In genomic region chr6:127502530-127502929, GRCm38 (mm10) we compare ENCODE assay signal across 9 mouse cellular contexts. TPM values are rescaled to one million over a fixed set of nuclear protein-coding genes. Genes with fewer than 3 reads are reported as not detected.
DNase-seq lines count a peak whose midpoint lies in the region; ATAC-seq lines count a peak whose summit lies in the region.
"Had no signal": no experiment of that assay in that cellular context is flagged by ENCODE, and none has a peak within 500 bp of the region (broad histone marks: within the 10 kb centered on the region; RNA-seq: fewer than 3 reads in every experiment).

No protein-coding gene starts in this region.

- H3K9me3 ChIP-seq in kidney, embryonic 16.5 days (ENCODE audit: low read length) = no peaks in the 10 kb centered on the region
- no peaks in the 10 kb centered on the region for H3K9me3 ChIP-seq in forebrain, embryonic 10.5 days
- H3K9me3 ChIP-seq: midbrain, embryonic 12.5 days had no signal

- H3K4me1 ChIP-seq in kidney, embryonic 16.5 days (ENCODE audit: insufficient read depth, low read length) = no peaks in the 10 kb centered on the region
- H3K4me1 ChIP-seq in forebrain, embryonic 10.5 days = peaks cover 6% of the 10 kb centered on the region; the same call in 1 of the 2 replicates
- H3K4me1 ChIP-seq: midbrain, embryonic 12.5 days had no signal

- H3K4me2 ChIP-seq in kidney, embryonic 16.5 days (replicated peaks; ENCODE audit: low read depth, low read length) = no peak overlapping the region
- H3K4me2 ChIP-seq: midbrain, embryonic 12.5 days had no signal

- peak; percentile 10 to 31 for DNase-seq in kidney, adult 8-10 months
- DNase-seq in ES-CJ7 (ENCODE audit: low read depth, low spot score) = peak; percentile 55
- peak; percentile 58 for DNase-seq in adrenal gland, postnatal 25 days
- DNase-seq in large intestine, adult 2 months (ENCODE audit: low read depth, low spot score) = peak; percentile 8
- DNase-seq in forebrain, embryonic 10.5 days (ENCODE audit: extremely low spot score, low spot score) = no peak

- H3K9ac ChIP-seq in kidney, embryonic 16.5 days (replicated peaks; ENCODE audit: low read length) = no peak overlapping the region
- H3K9ac ChIP-seq: midbrain, embryonic 12.5 days had no signal

- H3K27me3 ChIP-seq in kidney, embryonic 16.5 days (ENCODE audit: insufficient read depth, low read length) = no peaks in the 10 kb centered on the region
- no peaks in the 10 kb centered on the region for H3K27me3 ChIP-seq in forebrain, embryonic 10.5 days (ENCODE audit: poor library complexity, severe bottlenecking)
- H3K27me3 ChIP-seq: midbrain, embryonic 12.5 days had no signal

- WGBS in kidney, embryonic 16.5 days = 46% methylated on average over 3 of the region's 3 CpGs
- WGBS in large intestine, adult 2 months = 51% methylated on average over 3 of the region's 3 CpGs
- 68% methylated on average over 3 of the region's 3 CpGs for WGBS in forebrain, embryonic 10.5 days

- H3K36me3 ChIP-seq in kidney, embryonic 16.5 days (ENCODE audit: insufficient read depth, low read length) = no peaks in the 10 kb centered on the region
- H3K36me3 ChIP-seq in forebrain, embryonic 10.5 days (replicated peaks) = no peaks in the 10 kb centered on the region

- H3K27ac ChIP-seq in kidney, embryonic 16.5 days (ENCODE audit: low read length) = no peak overlapping the region
- no peak overlapping the region for H3K27ac ChIP-seq in forebrain, embryonic 10.5 days
- H3K27ac ChIP-seq: midbrain, embryonic 12.5 days had no signal

- H3K4me3 ChIP-seq in kidney, embryonic 16.5 days (ENCODE audit: low read length) = no peak overlapping the region
- no peak overlapping the region for H3K4me3 ChIP-seq in forebrain, embryonic 10.5 days
- H3K4me3 ChIP-seq: midbrain, embryonic 12.5 days had no signal

- no peak for ATAC-seq in kidney, embryonic 16.5 days (ENCODE audit: low FRiP score, low TSS enrichment)
- ATAC-seq in erythroblast, adult 5-6 weeks (replicated peaks; ENCODE audit: low FRiP score, poor library complexity, severe bottlenecking) = peak; percentile 67; the same call in 1 of the 2 replicates
- peak; percentile 84 for ATAC-seq in megakaryocyte progenitor cell, adult 5-6 weeks (replicated peaks; ENCODE audit: poor library complexity)

RNA-seq across cellular contexts. Expression of gene Parp11, which starts 55.9 kb away (rescaled TPM):
- 23.9 and 25.6 TPM in 2 replicates for polyA plus RNA-seq in kidney, embryonic 16.5 days (2015; fragmentation: Nextera tagmentation; extraction: Ambion mirVana)
- 18.8 and 28.1 TPM in 2 replicates for total RNA-seq in adrenal gland, postnatal 25 days (2021)
- 4.0 and 15.0 TPM in 2 replicates for total RNA-seq in erythroblast, adult 5-6 weeks (2015; ENCODE audit: low replicate concordance)
- 24.2 and 25.0 TPM in 2 replicates for total RNA-seq in erythroblast, adult 5-6 weeks (2017; ENCODE audit: low replicate concordance)
- 6.7 and 10.1 TPM in 2 replicates for polyA plus RNA-seq in large intestine, adult 2 months (2012; rRNA removed)
- 12.4 and 14.0 TPM in 2 replicates for total RNA-seq in megakaryocyte progenitor cell, adult 5-6 weeks (2015)
- 18.2 and 35.1 TPM in 2 replicates for total RNA-seq in megakaryocyte progenitor cell, adult 5-6 weeks (2017)
- 35.3 and 38.8 TPM in 2 replicates for polyA plus RNA-seq in forebrain, embryonic 10.5 days (2016; fragmentation: Nextera tagmentation; extraction: Ambion mirVana)

RNA-seq across cellular contexts. Expression of gene Cracr2a, which starts 58.6 kb away (rescaled TPM):
- polyA plus RNA-seq in kidney, embryonic 16.5 days (2015; fragmentation: Nextera tagmentation; extraction: Ambion mirVana) = 1.8 and 2.0 TPM in 2 replicates
- 2.9 and 3.6 TPM in 2 replicates for total RNA-seq in adrenal gland, postnatal 25 days (2021)
- total RNA-seq in erythroblast, adult 5-6 weeks (2015; ENCODE audit: low replicate concordance) = 4.0 and 4.2 TPM in 2 replicates
- total RNA-seq in erythroblast, adult 5-6 weeks (2017; ENCODE audit: low replicate concordance) = 2.4 and 2.9 TPM in 2 replicates
- 4.0 and 6.4 TPM in 2 replicates for polyA plus RNA-seq in large intestine, adult 2 months (2012; rRNA removed)
- 4.0 and 4.5 TPM in 2 replicates for total RNA-seq in megakaryocyte progenitor cell, adult 5-6 weeks (2015)
- 6.2 and 10.3 TPM in 2 replicates for total RNA-seq in megakaryocyte progenitor cell, adult 5-6 weeks (2017)
- 0.73 and 0.86 TPM in 2 replicates for polyA plus RNA-seq in forebrain, embryonic 10.5 days (2016; fragmentation: Nextera tagmentation; extraction: Ambion mirVana)
